Mouse (Mus musculus): ENCODE data around the gene Tspan14.

Gene Tspan14

DNA sequence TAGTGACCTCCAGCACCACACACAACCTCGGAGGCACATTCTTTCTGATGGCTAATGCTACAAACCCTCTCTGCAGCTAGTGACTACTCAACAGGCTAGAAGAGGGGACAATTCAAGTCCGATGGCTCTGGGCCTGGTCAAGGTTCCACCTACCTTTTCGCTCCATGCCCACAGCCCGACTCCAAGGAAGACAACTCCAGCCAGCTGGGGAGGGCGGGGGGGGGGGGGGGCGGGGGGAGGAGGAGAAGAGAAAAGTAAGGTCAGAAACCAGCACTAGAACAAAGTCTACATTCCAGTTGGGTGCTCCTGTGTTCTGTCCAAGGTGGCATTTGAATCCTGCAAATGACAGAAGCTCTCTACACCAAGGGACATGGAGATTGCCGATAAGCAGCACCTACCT lies 48.1 kb downstream of the Tspan14 start:
- in situ Hi-C loops (cut with MboI, MseI): loop anchor here (5.0 kb wide), 1 partner anchor 54 kb away; no protein-coding TSS in a partner anchor

DNA sequence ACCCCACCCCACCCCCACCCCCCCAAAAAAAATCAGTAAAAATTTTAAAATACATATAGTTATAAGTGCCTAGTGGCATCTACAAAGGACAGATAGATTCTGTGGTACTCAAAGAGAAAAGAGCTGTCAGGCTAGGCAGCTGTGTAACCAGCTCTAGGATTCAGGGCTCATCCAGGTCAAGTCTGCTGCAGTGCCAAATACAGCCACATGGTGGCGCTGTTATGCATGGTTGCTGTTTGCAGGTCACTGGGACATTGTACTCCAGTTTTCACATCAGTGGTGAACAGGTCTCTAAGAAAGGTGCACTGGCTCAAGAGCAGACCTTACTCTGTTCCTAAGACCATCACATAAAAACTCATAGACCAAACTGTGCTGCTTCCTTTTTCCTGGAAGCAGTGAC lies 49.0 kb downstream of the Tspan14 start:
- in situ Hi-C loops (cut with MboI, MseI): loop anchor here (5.0 kb wide), 1 partner anchor 55 kb away; no protein-coding TSS in a partner anchor

DNA sequence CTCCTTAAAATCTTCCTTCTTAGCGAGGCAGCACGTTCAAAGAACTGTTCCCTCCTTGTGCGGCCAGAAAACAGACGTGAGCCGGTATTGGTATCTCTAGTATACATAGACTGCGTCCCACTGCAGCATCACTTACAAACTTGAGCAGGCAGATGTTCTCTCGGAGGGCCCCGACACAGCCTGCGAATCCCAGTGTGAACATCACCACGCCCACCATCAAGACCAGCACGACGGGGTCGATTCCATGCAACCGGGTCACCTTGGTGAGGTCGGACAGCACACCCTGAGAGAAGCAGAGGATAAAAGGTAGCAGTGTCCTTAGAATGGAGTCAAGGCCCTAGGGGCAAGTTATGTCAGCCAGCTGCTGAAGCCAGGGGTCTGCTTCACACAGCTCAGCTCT lies 49.9 kb downstream of the Tspan14 start:
- in situ Hi-C loops (cut with MboI, MseI): loop anchor here (5.0 kb wide), 1 partner anchor 56 kb away; no protein-coding TSS in a partner anchor

DNA sequence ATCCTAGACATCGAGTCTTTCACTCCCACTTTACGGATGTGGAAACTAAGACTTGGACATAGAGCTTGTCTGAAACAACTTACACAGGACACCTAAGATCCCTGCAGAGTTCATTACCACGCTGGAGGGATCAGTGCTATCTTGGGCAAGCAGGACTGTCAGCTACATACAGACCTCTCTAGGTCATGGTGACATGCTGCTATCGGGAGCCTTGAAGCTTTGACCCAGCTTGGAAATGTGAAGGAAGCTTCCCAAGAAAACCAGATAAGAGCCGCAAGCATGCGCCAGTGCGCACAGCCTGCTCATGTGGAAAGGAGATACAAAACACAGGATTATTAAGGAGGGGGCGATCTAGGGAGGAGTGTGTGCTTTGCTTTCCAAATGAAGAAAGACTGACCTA lies 50.8 kb downstream of the Tspan14 start:
- in situ Hi-C loops (cut with MboI, MseI): loop anchor here (5.0 kb wide), 1 partner anchor 56 kb away; no protein-coding TSS in a partner anchor

DNA sequence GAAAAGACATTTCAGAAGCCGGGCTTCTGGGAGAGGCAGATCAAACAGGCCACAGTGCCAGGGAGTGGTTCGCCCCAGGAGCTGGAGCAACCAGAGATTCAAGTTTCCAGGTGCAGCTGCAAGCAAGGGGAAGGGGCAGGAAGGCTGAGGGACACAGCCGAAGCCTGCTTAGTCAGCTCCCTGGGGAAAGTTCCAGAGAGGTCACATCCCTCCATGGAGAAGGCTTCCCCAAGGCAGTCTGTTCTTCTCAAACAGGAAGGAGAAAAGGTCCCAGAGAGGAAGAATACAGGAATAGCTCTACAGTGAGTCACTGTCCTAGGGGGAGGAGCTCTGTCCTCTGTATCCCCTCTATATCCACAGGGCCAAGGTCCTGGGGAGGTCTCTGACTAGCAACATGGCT lies 51.9 kb downstream of the Tspan14 start:
- in situ Hi-C loops (cut with MboI, MseI): loop anchor here (5.0 kb wide), 1 partner anchor 58 kb away; no protein-coding TSS in a partner anchor

DNA sequence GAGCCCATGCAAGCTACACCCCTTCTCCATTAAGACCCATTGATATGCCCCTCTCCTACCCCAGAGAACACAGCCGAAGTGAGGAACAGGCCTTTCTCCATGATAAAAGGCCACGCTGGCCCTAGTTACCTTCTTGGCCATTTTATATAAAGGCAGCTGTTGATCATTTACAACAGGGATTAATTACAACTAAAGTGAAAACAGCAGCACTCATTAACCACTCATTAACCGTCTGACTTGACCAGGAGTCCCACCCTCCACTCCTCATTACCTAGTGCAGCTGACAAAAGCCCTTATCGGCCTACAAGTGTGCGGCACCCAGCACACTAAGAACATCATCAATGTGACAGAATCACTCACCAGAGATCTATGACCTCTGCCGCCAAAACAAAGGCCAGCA lies 52.9 kb downstream of the Tspan14 start:
- in situ Hi-C loops (cut with MboI, MseI): no loop called here

DNA sequence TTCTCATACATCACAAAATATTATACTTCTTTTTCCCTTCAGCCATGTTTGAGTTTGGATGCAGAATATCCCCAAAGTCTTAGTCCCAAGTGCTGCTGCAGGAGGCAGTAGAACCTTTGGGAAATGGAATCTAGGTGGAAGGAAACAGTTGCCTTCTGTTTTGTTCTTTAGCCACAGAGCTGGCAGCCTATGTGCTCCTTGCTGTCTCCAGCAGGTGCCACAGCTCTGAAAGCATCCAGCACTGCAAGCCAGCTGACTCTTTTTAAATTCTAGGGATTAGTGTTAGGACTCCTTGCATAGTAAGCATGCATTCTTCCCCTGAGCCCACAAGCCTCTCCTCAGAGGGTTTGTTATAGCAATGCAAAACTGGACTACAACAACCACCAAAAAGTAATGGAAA lies 55.1 kb downstream of the Tspan14 start:
- in situ Hi-C loops (cut with MboI, MseI): no loop called here

DNA sequence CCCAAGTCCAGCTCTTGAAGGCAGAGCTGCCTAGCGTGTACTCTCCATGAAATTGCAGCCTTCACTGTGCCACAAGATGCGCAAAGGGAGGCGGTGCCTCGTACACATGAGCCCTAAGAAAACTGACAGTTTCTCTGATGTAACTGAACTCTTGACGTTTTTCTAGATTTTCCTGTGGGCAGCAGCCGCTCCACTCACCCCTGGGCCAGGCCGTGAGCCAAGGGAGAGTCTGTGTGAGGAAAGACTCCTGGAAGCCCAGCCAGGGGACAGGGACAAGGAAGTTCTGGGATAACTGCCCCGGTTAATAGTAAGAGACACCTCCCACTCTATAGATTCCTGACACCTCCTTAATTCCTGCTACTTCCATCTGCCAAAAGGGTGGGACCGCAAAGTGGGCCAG lies 57.8 kb downstream of the Tspan14 start:
- in situ Hi-C loops (cut with MboI, MseI): no loop called here

DNA sequence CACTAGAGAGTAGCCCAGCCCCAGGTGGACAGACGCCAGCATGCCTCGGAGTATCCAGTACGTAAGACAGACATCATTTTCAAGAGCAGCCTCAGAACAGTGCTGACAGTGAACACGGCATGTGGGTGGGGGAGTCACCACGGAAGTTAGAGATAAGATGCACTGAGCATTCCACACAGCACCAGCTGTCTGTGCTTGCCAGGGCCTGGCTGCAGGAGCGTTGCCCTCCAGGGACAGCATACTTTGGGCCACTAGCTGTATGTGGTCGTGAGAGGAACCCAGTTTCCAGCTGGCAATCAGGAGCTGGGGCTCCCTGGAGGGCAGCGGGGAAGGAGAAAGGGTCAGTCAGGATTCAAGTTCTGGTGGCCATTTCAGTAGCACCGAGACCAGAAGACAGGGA lies 59.8 kb downstream of the Tspan14 start:
- in situ Hi-C loops (cut with MboI, MseI): no loop called here

DNA sequence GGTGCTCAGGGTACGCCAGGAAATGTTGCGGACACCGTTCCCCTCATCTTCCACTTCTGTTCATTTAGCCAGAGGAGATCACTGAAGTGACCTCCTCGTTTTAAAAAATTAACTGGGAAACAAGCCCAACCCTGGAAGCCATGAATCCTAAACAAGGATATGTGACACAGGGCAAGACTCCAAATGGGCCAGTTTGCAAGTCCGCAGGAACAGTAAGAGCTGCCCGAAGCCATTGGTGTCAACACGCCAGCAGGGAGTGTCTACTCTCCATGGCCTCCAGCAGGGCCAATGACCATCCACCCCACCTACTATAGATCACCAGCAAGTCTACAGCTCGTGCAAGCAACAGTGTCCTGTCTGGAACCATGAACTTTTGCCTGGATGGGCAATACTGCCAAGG lies 60.8 kb downstream of the Tspan14 start:
- in situ Hi-C loops (cut with MboI, MseI): no loop called here

DNA sequence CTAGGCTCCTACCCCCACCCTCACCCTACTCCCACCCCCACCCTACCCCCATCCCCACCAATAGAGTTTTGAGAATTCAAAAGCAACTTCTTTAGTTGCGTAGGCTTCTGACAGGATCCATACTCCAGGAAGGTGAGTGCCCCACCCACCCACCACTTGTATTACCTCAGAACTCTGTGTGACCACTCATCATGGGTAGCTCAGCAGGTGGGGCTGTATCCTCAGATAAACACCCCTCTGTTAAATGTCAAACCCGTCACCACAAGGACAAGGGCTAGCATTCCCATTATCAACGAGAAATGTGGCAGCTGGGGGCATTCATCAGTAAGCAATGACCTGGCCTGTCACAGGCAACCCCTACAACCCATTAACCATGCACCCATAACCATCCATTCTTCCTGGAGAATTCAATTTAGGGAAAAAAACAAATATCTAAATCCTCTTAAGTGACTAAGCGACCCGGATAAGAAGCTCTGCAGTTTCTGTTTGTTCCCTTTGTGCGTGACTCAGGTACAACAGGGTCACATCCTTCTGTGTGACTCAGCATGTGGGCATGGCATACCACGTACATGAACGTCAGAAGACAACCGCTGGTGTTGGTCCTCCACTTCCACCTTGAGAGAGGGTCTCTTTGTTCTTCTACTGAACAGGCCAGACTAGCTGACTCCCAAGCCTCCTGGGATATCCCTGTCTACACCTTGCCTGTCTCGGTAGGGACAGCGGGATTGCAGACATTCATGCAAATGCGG lies 64.1 kb downstream of the Tspan14 start:
- in situ Hi-C loops (cut with MboI, MseI): no loop called here

DNA sequence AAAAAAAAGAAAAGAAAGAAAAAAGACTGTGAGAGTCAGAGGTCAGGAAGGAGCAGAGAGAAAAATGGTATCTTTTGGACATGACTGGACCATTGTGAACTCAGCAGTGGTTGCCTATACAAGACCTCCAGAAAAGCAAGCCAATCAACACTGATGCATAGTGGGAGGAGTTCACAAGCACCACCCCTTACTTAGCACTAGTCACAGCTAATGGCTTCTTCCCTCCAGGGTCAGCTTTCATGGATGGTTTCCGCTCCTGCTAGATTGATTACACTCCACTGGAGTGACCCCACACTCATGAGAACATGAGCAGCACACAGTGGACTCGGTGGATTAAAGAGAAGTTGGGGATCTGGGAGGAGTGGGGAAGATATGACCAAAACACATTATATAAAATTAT lies 66.3 kb downstream of the Tspan14 start:
- in situ Hi-C loops (cut with MboI, MseI): no loop called here

DNA sequence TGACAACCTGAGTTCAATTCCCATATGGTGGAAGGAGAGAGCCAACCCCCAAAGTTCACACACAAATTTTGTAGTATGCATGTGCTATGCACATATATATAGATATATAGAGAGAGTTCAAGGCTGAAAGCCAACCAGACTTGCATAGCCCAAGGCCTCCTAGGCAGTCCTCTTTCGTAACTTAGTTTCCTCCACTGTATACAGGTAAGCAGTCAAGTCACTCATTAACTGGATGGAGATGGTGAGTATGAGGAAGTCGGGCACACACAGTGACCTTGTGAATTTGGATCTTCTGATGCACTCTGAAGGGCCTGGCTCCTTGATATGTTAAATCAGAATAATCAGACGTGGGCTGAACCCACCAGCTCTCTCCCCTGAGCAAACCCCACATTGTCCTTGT lies 68.7 kb downstream of the Tspan14 start:
- in situ Hi-C loops (cut with MboI, MseI): no loop called here

DNA sequence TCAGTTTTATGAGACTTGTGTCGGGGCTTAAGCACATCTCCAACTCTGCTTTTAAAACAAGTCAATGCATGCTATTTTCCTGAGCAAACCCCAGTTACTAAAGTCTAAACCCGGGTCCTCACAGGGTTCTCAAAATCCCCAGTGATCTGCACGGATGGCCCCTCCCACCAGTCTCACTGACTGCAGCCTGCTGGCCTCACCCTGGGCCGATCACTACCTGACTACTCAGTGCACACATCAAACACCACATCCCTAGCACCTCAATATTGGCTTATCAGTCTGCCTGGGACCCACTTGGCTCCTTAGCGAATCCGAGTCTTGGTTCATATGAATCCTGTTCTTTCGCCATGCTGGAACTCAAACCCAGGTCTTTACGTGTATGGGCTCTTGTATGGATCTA lies 70.9 kb downstream of the Tspan14 start:
- in situ Hi-C loops (cut with MboI, MseI): no loop called here

DNA sequence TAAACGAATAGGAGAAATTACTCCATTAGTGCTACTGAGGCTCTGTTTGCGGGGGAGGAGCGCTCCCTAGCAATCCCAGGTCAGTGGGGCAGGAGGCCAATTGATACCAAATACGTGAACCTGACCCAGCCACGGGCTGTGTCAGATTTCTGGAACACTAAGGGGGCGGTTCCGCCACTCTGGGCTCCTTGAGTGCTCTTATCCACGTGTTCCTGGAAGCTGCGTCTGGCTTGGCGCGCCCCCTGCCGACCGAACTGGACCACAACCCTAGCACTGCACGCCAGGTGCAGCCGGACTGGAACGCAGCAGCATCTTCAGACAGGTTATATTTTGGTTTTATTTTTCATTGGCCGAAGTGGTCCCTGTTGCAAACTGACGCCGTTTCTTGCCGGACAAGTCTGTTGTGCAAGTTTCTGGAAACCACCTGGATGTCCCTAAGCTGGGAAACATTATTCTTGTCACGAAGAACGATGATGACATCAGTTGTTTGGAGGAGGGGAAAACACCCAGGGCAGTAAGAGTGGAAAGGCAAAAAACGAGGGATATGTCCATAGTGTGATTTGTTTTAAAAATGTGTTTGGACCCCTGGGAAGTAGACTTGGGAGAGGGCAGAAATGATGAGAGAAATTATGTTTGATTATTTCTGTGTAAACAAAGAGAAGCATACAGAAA lies 71.9 kb downstream of the Tspan14 start:
- in situ Hi-C loops (cut with MboI, MseI): no loop called here

DNA sequence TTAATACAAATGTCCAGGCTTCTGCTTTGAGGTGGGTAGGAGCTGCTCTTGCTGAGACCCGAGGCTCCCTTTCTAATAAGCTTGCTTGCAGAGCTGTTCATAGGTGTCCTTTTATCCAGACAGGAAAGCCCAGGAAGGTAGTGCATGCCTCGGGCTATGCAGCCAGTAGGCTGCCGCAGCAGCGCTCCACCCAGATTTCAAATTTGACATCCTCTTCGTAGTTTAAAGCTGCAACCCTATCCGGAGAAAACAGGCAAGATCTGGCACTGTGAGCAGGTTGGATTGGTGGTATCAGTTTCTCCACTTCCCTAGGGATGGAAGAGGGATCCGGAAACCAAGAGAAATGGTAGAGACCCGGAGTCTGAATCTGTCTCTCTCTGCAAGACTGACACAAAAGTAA lies 72.7 kb downstream of the Tspan14 start:
- in situ Hi-C loops (cut with MboI, MseI): no loop called here

DNA sequence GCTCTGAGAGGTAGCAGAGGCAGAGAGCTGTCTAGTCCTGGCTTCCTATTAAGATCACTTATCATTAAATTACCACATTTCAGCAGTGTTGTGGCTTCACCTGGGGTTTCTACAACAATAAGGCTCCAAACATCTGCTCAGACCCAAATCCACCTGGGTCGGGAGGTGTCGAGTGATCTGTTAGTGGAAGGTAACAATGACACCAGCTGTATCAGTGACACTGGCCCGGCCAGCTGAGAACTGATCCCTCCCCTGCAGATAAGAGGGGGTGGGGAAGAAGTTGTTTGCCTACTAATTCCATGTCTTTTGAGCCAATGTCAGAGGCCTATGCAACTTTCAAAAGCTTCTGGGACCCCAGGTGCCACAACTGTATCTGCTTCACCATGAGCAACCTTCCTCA lies 73.4 kb downstream of the Tspan14 start, which contains the start of gene Sh2d4b:
Gene Sh2d4b (minus strand): TSS at position 71 of the 400 bp plus-strand sequence.
- in situ Hi-C loops (cut with MboI, MseI): no loop called here

DNA sequence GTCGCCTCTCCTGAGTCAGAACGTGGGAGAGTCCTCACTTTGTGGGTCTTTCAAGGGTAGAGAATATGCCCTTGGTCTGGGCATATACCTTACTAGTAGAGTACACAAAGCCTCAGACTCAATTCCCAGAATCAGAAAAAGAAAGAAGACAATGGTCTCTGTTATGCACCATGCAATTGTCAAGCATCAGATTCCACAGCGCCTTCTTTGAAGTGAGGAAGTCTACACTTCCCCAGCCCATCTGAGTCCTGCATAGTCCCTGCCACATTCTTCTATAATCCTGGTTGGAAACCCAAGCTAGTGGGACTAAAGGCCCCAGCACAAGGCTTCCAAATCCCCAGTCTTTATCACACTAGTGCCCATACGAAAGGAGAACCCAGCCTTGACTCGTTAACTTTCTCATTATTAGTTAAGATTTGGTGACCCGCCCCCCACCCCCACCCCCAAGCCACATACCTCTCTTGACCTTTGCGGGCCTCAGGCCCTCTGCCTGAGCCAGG lies 74.2 kb downstream of the Tspan14 start:
- in situ Hi-C loops (cut with MboI, MseI): no loop called here

DNA sequence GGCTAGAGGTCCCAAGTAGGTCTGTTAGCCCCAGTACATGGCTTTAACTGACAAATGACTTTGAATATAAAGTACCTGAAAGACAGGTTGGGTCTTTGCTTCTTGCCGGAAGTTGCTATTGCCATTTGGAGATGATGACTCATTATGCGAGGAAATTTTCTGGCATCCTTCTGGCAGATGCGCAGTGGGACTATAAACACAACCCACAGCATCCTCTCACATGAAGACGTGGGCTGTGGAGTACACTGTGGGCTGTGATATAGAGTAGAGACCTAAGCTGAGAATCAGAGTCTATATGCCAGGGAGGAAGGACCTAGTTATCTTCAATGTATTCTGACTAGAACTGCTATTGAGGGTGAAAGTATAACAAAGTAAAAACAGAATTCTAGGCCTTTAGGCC lies 75.1 kb downstream of the Tspan14 start:
- in situ Hi-C loops (cut with MboI, MseI): no loop called here

DNA sequence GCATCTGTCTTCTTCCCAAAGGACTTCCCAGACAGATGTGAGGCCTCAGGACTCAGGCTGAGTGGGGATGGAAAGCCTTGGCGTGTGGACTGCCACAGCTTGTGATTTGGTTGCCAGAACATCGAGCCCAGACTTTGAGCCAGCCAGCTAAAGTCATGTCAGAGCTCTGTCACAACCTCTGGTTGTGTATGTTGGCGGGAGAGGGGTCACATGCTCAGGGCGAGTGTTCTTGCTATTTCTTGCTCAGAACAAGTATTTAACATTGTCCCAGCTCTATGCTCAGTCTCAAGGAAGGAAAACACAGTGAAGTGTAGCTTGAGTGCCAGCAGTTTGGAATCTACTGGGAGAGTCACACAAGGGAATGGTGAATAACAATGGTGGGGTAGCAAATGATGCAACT lies 76.9 kb downstream of the Tspan14 start:
- in situ Hi-C loops (cut with MboI, MseI): no loop called here

DNA sequence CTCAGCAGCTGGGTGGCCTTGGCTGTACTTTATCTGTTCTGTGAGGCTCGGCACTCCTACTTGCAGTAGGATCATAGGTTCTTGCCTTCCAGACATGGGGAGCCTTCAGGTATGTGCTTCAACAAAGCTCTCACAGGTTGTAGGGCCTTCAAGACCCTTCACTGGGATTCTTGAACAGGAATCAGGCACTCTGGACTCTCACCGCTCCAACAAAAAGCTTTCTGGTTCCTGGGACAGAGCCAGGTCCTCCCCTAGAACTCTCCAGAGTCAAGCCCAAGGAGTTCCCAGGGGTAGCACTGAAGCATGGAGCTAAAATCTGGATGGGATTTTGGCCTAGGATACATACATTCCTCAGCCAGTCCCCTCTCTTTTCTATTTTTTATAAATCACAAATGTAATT lies 77.4 kb downstream of the Tspan14 start:
- in situ Hi-C loops (cut with MboI, MseI): no loop called here

DNA sequence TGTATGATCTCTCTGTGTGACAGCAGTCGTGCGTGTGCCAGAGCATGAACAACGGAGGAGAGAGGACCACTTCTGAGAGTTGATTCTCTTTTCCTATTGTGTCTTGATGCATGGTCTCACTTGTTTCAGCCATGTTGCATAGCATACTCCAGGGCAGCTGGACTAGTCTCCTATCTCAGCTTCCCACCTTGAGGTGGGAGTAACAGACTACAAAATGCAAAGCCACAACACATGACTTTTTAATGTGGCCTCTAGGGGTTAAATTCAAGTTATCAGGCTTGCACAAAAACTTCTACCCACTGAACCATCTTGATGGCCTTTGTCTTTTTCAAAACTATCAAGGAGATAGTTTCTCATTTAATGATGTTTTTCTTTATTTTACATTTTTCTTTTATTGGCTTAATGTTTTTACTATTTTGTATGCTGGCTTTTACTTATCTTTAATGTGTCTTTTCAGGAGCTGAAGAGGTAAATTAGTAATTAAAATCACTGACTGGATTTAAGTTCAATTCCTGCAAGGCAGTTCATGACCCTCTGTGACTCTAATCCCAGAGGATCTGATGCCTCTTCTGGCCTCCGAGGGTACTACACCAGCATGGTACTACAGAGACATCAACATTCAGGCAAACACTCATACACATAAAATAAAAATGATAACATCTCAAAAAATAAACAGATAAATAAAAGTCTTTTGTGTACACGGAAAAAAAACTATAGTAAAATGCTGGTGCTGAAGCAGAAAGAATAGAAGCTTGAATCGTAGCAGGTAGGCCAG lies 80.0 kb downstream of the Tspan14 start:
- in situ Hi-C loops (cut with MboI, MseI): no loop called here

Measured in T-helper 2 cell (primary cell).